Mouse (Mus musculus): ENCODE measurements around the gene Ubl7.

Ubl7 gene

DNA sequence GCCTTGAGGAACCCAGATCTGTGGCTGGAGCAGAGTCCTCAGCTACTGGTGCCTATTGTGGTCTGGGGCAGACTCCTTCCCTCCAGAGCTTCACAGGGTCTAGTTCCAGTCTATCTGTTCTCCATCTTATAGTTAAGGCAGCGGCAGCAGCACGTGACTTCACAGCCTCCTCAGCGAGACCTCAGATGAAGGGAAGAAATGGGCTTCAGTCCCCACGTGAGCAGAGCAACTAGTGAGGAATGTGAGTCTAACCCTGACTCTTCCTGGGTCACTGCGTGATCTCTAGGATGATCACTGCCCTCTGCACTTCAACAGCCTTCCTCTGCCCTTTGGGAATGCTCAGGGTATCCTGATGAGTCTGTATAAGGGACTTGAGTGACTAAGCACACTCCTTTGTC lies 53.2 kb downstream of the Ubl7 start:
- ATAC-seq (ENCODE audit: insufficient number of reproducible peaks, low FRiP score, low TSS enrichment) = no peak

DNA sequence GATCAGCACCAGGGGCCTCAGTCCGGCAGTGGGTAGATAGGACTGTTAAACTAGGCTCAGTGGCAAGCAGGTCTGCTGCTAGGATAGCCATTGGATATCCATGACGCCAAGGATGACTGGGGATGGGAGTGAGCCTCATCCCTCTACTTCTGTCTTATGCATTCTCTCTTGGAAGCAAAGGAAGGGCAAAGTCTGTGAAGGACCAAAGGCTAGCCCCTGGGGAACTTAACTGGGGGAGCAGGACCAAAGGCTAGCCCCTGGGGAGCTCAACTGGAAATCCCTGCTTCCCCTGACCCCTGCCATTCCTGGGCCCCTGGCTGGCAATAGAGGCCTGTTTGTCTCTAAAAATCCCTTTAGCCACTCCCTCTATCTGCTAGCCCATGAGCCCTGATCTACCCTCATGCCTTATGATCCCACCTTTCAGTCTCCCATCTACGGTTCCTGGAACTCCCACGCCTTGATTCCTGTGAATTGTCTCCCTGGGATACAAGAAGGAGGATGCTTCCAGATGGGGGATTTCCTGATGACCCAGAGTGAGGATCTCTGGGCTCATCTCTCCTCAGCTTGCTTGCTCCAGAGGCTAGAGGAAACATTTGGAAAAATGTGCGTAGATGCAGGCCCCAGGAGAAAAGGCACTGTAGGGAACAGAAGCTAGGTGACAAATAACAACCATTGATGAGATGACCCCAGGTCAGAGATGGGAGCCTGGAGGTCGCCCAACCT lies 53.9 kb downstream of the Ubl7 start:
- no peak for ATAC-seq (ENCODE audit: insufficient number of reproducible peaks, low FRiP score, low TSS enrichment)

DNA sequence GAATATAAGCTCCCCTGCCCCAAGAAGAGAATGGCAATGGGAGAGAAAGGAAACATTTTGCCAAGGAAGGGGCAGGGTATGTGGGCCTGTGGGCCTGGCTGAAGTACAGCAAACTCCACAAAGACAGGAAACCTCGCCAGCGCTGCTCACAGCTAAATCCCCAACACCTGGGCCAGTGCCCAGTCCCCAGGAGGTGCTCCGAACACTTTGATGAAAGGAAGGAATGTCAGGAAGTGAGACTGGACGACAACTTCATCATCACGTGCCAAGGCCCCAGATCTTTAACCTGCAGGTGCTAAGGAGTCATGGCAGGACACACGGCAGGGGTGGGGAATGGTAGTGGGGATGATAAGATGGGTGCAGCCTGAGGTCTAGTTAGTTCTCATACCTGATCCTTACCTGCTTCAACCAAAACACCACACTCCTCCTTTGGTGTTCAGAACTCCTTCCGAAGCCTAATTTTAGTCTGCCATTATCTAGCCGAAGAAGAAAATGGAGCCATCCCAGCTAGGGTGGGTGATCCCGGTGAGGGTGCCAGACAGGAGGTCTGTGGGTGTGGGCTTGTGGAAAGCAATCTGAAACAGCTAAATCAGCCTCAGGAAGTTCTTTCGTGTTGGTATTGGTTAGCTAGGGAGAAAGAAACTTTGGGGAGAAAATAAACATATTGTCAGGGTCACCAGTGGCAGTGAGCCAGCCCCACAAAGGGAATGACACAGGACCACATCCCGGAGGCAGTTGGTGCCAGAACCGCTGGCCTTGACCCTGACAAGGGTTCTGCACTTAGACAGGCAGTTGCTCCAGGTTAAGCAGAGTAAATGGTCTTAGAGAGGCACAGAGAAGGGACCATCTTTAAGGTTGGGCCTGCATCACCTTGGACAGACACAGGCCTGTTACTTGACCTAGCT lies 54.8 kb downstream of the Ubl7 start:
- no peak for ATAC-seq (ENCODE audit: insufficient number of reproducible peaks, low FRiP score, low TSS enrichment)

DNA sequence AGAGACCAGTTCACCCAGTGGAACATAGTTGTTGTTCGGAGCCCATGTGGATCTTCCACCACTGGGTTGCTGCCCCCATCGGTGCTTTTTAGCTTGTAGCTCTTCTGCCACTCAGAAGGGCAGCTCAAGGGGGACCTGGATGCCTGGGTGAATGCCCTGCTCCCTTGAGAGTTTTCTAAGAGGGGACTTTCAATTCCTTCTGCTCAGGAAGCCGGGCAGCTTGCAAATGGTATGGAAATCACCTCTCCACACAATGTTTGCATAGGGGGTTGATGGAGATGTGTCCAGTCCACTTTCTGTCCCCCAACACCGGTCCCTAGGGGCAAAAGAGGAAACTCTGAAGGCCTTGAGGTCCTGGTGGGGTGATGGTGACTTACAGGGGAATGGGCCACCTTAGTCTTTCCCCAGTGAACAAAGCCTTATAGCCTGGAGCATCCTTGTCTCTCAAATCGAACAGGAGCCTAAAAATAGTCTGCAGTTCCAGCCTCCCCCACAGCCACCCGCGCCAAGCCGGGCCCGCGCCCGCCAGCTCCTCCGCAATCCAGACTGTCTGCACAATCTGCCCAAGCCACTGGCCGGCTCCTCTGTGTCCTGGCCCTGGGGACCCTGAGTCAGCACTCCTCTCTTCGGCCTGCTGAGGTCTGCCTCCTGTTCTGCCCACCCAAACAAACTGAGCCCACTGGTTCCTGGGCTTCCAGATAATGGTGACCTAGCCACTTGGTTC lies 56.6 kb downstream of the Ubl7 start:
- ATAC-seq (ENCODE audit: insufficient number of reproducible peaks, low FRiP score, low TSS enrichment) = peak; percentile 83

DNA sequence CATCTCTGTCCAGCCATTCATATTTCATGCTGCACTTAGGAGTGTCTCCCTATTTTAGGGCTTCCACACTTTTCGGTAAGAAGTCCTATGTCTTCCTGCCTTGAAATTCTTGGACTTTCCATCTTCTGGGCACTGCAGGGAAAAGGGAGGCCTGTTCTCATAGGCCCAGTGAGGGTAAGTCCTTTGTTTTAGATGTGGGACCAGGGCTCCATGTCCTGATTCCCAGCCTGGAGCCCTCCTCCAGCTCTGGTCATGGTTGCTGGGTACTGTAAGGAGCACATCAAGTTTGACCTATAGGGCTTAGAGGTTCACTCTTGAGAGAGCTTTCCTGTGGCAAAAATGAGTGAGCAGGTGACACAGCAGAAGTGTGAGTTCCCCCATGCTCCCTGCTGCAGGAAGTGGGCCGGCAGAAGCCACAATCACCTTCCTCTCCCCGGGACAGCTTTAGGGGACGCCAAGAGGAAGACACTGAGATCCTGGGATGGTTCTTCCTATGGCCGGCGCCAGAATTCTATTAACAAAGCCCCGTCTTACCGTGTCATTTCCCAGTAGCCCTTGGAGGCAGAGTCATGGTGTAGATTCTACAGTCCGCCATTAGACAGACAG lies 57.5 kb downstream of the Ubl7 start:
- no peak for ATAC-seq (ENCODE audit: insufficient number of reproducible peaks, low FRiP score, low TSS enrichment)

DNA sequence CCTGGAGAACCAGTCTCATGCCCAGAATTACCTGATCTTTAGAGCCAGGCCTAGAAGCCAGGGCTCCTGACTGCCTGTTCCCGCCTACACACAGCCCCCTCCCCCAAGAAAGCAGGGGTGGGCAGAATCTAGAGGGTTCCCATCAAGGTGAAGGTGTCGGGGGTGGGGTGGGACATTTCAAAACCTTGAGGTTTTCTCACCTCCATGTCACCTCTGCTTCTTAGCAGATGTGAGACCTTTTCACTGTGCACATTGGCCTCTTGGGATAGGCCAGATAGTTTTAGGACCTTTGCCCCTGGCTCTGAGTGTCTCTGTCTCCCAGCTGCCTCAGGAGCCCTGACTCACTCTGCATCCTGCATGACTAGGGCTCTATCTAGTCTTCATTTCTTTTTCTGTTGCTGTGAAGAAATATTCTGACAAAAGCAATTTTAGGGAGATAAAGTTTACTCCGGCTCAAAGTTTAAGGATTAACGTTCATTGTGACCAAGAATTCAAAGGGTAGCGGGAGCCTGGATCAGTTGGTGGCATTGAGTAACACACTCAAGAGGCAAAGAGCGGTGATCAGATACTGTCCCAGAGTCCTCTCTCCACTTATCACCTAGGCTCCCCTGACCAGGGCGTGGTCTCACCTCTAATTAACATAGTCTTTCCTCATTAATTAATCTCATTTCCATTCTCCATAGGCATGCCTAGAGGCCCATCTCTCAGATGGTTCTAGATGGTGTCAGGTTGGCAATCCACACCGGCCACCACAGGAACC lies 58.2 kb downstream of the Ubl7 start:
- no peak for ATAC-seq (ENCODE audit: insufficient number of reproducible peaks, low FRiP score, low TSS enrichment)

DNA sequence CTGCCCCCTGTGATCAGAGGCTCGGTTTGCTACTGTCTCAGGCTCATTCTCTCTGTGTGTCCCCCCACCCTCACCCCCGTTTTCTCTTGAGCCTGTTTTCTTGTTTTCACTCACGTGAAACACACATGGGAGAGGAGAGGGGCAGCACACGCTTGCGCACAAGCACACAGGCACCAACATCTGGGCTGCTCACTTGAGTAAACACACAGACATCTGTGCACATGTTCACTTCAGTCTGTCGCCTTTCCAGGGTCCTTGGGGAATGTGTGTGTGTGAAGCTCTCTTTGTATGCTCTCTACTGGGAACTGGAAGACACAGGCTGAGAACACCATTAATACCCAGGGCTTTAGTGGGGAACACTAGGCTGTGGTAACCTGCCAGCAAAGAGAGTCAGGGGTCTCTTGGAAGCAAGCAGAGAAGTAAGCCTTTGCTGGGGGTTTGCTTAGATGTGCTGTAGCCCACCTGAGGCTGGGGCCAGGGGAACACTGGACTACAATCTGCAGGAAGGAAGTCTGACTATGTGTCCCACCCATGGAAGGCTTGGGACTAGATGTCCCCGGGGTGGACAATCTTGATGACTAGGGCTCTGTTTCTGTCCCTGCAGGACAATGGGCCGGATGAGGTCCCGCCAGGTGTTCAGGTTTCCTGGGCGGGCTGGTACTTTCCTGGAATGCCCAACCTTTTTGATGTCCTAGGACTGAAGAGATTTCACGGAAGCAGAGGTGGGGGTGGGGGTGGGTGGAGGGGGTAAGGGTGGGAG lies 59.1 kb downstream of the Ubl7 start:
- ATAC-seq (ENCODE audit: insufficient number of reproducible peaks, low FRiP score, low TSS enrichment) = no peak

DNA sequence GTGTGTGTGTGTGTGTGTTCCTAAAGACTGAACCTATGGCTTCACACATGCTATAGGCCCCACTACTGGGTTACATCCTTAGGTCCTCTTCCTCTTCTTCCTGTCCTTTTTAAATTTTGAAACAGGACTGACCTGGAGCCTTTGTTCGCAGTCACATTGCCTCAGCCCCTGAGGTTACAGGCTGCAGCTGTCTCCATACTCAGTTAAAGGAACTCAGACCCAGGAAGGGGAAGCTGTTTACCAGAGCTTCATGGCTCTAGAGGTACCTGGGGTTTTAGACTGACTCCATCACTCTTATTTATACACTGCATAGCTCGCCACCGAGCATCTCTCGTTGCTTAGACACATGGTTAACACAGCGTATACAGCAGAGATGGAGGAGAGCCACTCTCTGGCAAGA lies 60.6 kb downstream of the Ubl7 start:
- ATAC-seq (ENCODE audit: insufficient number of reproducible peaks, low FRiP score, low TSS enrichment) = no peak

DNA sequence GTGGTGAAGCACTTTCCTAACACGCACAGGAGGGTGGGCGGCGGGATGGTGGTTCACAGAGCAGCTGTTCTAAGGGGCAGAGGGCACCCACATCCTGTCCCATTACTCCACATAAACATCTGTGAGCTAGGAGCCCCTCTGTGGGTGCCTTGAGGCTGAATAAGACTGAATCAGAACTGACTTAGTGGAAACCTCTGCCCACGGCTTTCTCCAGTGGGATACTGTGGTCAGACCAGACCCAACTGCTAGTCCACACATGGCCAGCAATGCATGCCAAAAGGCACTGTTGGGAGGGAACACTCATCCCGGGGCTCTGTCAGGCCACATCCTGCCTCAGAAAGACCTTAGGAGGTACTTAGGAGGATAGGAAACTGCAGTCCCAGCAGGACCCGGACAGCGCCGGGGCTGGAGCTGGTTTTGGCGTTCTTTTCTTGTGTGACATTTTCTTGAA lies 61.4 kb downstream of the Ubl7 start:
- ATAC-seq (ENCODE audit: insufficient number of reproducible peaks, low FRiP score, low TSS enrichment) = no peak

DNA sequence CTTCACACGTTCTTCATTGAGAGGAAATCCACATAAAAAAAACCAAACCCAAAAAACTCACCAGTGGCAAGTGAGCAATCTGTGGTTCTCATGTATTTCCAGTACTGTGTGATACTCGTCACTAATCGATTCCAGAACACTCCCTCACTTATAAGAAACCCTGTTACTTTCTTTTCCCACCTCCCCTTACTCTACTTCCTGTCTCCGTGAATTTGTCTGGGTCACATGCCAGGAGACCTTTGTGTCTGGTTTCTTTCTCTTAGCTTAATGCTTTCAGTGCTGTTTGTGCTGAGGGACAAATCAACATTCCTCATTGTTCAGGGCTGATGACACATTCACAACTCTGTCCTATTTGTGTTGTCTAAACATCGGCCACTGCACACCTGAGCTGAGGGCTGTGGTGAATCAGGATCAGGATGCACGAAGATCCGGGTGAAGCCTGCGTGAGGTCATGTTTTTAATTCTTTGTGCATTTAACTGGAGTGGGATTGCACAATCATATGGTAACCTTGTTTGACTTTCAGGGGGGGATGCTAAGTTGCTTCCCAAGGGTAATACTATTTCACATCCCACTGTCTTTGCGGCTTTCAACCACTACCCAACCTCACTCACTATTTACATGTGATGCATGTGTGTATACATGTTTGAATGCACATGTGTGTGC lies 62.1 kb downstream of the Ubl7 start:
- no peak for ATAC-seq (ENCODE audit: insufficient number of reproducible peaks, low FRiP score, low TSS enrichment)

DNA sequence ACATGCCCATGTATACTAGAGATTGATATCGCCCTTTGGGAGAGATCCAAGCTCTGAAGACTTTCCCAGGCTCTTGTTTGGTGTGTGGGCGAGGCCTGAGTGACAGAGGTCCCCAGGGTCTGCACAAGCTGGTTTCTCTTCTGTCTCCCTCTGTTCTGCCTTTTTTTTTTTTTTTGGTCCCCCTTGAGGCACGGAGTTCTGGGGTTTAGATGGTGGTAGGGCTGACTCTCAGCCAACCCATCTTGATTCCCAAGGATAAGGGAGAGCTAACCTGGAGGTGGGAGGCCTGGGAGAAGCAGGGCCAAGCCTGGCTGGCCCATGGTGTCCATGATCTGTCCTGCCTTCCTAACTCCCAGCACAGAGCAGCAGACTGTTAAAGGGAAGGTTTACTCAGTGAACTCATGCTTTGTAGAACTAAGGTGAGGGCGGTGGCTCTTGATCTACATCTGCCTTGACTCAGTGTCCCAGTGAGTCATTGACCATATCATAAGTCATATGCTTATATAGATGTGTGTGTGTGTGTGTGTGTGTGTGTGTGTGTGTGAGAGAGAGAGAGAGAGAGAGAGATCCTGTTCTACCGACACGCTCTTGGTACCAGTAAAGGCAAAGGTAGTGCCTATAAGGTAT lies 62.8 kb downstream of the Ubl7 start:
- ATAC-seq (ENCODE audit: insufficient number of reproducible peaks, low FRiP score, low TSS enrichment) = no peak

DNA sequence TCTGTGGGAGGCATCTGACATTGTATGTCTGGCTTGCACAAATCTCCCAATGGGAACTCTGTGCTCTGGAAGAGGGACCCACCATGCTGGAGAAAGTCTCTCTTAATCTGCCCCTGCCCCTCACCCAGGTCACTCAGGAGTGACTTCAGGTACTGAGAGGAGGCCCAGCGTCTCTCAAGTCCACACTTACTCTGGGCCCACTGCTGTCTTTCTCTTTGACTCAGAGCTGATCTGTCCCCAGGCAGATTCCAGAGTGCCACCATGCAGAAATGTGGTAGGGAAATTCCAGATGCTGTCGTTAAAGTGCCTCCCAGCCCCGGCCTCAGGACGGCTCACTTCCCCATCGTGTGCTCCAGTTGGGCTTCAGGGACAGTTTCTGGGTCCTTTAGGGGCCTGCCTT lies 63.4 kb downstream of the Ubl7 start:
- no peak for ATAC-seq (ENCODE audit: insufficient number of reproducible peaks, low FRiP score, low TSS enrichment)

DNA sequence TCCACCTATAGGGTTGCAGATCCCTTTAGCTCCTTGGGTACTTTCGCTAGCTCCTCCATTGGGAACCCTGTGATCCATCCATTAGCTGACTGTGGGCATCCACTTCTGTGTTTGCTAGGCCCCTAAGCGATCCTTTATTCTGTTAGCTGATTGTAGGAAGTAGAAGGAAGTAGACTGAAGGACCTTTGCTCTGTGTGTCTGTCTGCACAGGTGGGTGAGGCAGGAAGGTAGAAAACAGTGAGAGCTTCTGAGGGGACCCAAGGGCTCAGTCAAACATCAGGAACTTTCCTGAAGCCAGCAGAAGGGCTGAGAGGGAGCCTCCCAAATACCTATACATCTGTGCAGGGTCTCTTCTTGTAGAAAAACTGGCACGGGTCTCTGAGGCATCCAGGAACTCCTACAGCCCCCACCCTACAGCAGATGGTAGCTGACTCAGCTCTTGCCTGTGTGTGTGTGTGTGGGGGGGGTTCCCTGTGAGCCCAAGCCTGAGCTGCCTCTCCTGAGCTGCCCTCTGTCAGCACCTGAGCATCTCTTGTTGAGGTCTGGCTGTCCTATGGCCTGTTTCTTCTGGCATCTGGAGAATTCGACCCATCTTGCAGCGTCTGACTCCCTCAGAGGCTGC lies 64.5 kb downstream of the Ubl7 start:
- no peak for ATAC-seq (ENCODE audit: insufficient number of reproducible peaks, low FRiP score, low TSS enrichment)

DNA sequence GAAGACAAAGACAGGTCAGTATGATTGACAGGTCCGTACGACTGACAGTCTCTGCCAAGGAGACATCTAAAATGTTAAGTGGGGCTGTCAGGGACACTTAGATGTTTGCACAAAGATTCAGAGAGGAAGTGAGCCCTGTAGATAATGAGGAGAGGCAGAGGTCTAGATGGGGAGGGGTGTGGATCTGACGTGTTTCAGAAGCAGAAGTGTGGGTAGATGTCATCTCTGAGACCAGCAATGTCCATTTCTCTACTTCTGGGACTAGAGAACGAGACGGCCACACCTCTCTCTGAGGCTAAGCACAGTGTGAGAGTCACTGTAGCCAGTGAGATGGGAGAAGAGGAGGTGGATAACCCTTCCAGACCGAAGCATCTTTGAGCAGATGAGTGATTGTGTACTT lies 67.2 kb downstream of the Ubl7 start:
- no peak for ATAC-seq (ENCODE audit: insufficient number of reproducible peaks, low FRiP score, low TSS enrichment)

DNA sequence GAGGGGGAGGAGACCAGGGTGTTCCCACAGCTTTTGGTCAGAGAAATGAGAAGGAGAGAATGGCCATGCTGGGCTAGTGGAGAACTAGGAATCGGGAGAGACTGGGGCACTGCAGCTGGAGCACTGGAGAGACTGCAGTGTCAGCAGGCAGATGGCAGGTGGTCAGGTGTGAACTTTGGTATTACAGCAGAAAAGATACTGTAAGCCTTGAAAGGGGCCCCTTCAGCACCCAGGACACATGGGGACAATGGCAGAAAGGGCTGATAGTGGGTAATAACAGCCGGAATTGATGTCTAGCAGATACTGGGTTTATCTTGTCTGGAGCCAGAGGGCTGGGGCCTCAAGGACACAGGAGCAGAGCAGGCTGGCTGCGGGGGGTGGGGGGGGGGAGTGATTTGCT lies 68.1 kb downstream of the Ubl7 start:
- no peak for ATAC-seq (ENCODE audit: insufficient number of reproducible peaks, low FRiP score, low TSS enrichment)
